Mouse (Mus musculus): ENCODE data around the gene Rep15.

Rep15 gene

GRCm38 (mm10) chr6:147030096-147030885 is 2.1 kb upstream of the Rep15 start:
- no peak for DNase-seq (ENCODE audit: low spot score)

- peak; percentile 84 for DNase-seq (ENCODE audit: low spot score)
These were observed 10.2 kb downstream of the Rep15 start, which contains the start of gene Mrps35 for GRCm38 (mm10) chr6:147042291-147043290. Gene Mrps35 (plus strand): TSS chr6:147042764.

- no peak for DNase-seq (ENCODE audit: low spot score)
These were observed 11.2 kb downstream of the Rep15 start for GRCm38 (mm10) chr6:147043633-147044032.

GRCm38 (mm10) chr6:147049239-147049805 is 16.9 kb downstream of the Rep15 start:
- no peak for DNase-seq (ENCODE audit: low spot score)

- no peak for DNase-seq (ENCODE audit: low spot score)
These were observed 19.3 kb downstream of the Rep15 start for GRCm38 (mm10) chr6:147051666-147052065.

- DNase-seq (ENCODE audit: low spot score) = no peak
These were observed 20.1 kb downstream of the Rep15 start for GRCm38 (mm10) chr6:147052440-147052839.

GRCm38 (mm10) chr6:147053785-147054646 is 21.6 kb downstream of the Rep15 start:
- no peak for DNase-seq (ENCODE audit: low spot score)

GRCm38 (mm10) chr6:147055374-147055977 is 23.1 kb downstream of the Rep15 start:
- DNase-seq (ENCODE audit: low spot score) = no peak

GRCm38 (mm10) chr6:147059326-147059725 is 26.9 kb downstream of the Rep15 start:
- DNase-seq (ENCODE audit: low spot score) = no peak

- DNase-seq (ENCODE audit: low spot score) = no peak
These were observed 29.2 kb downstream of the Rep15 start for GRCm38 (mm10) chr6:147061630-147062029.

- DNase-seq (ENCODE audit: low spot score) = no peak
These were observed 29.6 kb downstream of the Rep15 start for GRCm38 (mm10) chr6:147062034-147062433.

- DNase-seq (ENCODE audit: low spot score) = no peak
These were observed 30.3 kb downstream of the Rep15 start for GRCm38 (mm10) chr6:147062694-147063093.

GRCm38 (mm10) chr6:147064226-147064943 is 32.0 kb downstream of the Rep15 start:
- no peak for DNase-seq (ENCODE audit: low spot score)

- DNase-seq (ENCODE audit: low spot score) = no peak
These were observed 32.5 kb downstream of the Rep15 start for GRCm38 (mm10) chr6:147064944-147065261.

GRCm38 (mm10) chr6:147075808-147076387 is 43.5 kb downstream of the Rep15 start:
- DNase-seq (ENCODE audit: low spot score) = no peak

GRCm38 (mm10) chr6:147076878-147077277 is 44.5 kb downstream of the Rep15 start:
- no peak for DNase-seq (ENCODE audit: low spot score)

- DNase-seq (ENCODE audit: low spot score) = no peak
These were observed 47.5 kb downstream of the Rep15 start for GRCm38 (mm10) chr6:147079919-147080318.
